8 mouse cellular contexts compared by ENCODE assay signal in genomic region chr8:70601271-70601649, GRCm38 (mm10). TPM values are rescaled to one million over a fixed set of nuclear protein-coding genes. Genes with fewer than 3 reads are reported as not detected.
DNase-seq lines count a peak whose midpoint lies in the region; ATAC-seq and TF ChIP-seq lines count a peak whose summit lies in the region.

No protein-coding gene starts in this region.

- TF ChIP-seq CTCF in stomach, postnatal 0 days (IDR thresholded peaks at IDR 0.05; ENCODE audit: low read depth): no peak

- peaks cover 32% of the 10 kb centered on the region for H3K36me3 ChIP-seq in embryonic facial prominence, embryonic 12.5 days
- peaks cover 31% of the 10 kb centered on the region for H3K36me3 ChIP-seq in heart, embryonic 14.5 days (ENCODE audit: control insufficient read depth, insufficient read depth, low read length)
- peaks cover 19% of the 10 kb centered on the region for H3K36me3 ChIP-seq in kidney, embryonic 16.5 days (ENCODE audit: insufficient read depth, low read length)
- peaks cover 55% of the 10 kb centered on the region for H3K36me3 ChIP-seq in liver, embryonic 13.5 days
- H3K36me3 ChIP-seq in stomach, postnatal 0 days (ENCODE audit: control insufficient read depth, insufficient read depth, low read length): no peaks in the 10 kb centered on the region; the same call in 1 of the 2 replicates

- H3K9ac ChIP-seq in embryonic facial prominence, embryonic 12.5 days: peak overlapping the region; percentile 24; the same call in 1 of the 2 replicates
- peak overlapping the region; percentile 34; the same call in 1 of the 2 replicates for H3K9ac ChIP-seq in heart, embryonic 14.5 days (ENCODE audit: low read length)
- peak overlapping the region; percentile 23; the same call in 1 of the 2 replicates for H3K9ac ChIP-seq in kidney, embryonic 16.5 days (replicated peaks; ENCODE audit: low read length)
- H3K9ac ChIP-seq in liver, embryonic 13.5 days: 0 out of 2 replicates have a peak overlapping the region, but pooled peaks have one; percentile 19
- H3K9ac ChIP-seq in stomach, postnatal 0 days (ENCODE audit: low read length): no peak overlapping the region

- no peaks in the 10 kb centered on the region for H3K27me3 ChIP-seq in embryonic facial prominence, embryonic 12.5 days
- no peaks in the 10 kb centered on the region for H3K27me3 ChIP-seq in heart, embryonic 14.5 days (ENCODE audit: control insufficient read depth, insufficient read depth, low read length)
- no peaks in the 10 kb centered on the region for H3K27me3 ChIP-seq in kidney, embryonic 16.5 days (ENCODE audit: insufficient read depth, low read length)
- H3K27me3 ChIP-seq in liver, embryonic 13.5 days: no peaks in the 10 kb centered on the region
- no peaks in the 10 kb centered on the region for H3K27me3 ChIP-seq in stomach, postnatal 0 days (ENCODE audit: control insufficient read depth, insufficient read depth, low read length)

- peak; percentile 90 for DNase-seq in CD4-positive, CD25-positive, alpha-beta regulatory T cell, adult 2 months (ENCODE audit: low read depth, low spot score)
- peak; percentile 95 for DNase-seq in adrenal gland, postnatal 25 days
- peak; percentile 78 for DNase-seq in liver, embryonic 13.5 days
- peak; percentile 84 for DNase-seq in stomach, postnatal 0 days (ENCODE audit: low spot score)

- 1% methylated on average over 26 of the region's 26 CpGs for WGBS in embryonic facial prominence, embryonic 12.5 days
- 2% methylated on average over 26 of the region's 26 CpGs for WGBS in heart, embryonic 14.5 days
- under 1% methylated on average over 26 of the region's 26 CpGs for WGBS in kidney, embryonic 16.5 days
- WGBS in liver, embryonic 13.5 days (ENCODE audit: insufficient replicate concordance): 1% methylated on average over 26 of the region's 26 CpGs
- 5% methylated on average over 23 of the region's 26 CpGs for WGBS in stomach, postnatal 0 days

- H3K27ac ChIP-seq in embryonic facial prominence, embryonic 12.5 days: peak overlapping the region; percentile 87
- peak overlapping the region in 1 of 2 experiments; percentile 69; a peak in 2 of 4 replicates for H3K27ac ChIP-seq in heart, embryonic 14.5 days (replicated peaks in 1 of 2; ENCODE audit: control insufficient read depth in 1 of 2, insufficient read depth in 1 of 2, low read depth in 2 of 2, low read length in 2 of 2)
- peak overlapping the region; percentile 84 for H3K27ac ChIP-seq in kidney, embryonic 16.5 days (ENCODE audit: low read length)
- H3K27ac ChIP-seq in liver, embryonic 13.5 days: peak overlapping the region; percentile 43; the same call in 1 of the 2 replicates
- no peak overlapping the region; the same call in 1 of the 2 replicates for H3K27ac ChIP-seq in stomach, postnatal 0 days (replicated peaks)

- H3K4me3 ChIP-seq in embryonic facial prominence, embryonic 12.5 days: peak overlapping the region; percentile 22; the same call in 1 of the 2 replicates
- peak overlapping the region in 1 of 2 experiments; percentile 16; a peak in 1 of 4 replicates for H3K4me3 ChIP-seq in heart, embryonic 14.5 days (ENCODE audit: control insufficient read depth in 1 of 2, insufficient read depth in 1 of 2, low read depth in 1 of 2, low read length in 2 of 2)
- peak overlapping the region; percentile 12; the same call in 1 of the 2 replicates for H3K4me3 ChIP-seq in kidney, embryonic 16.5 days (ENCODE audit: low read length)
- H3K4me3 ChIP-seq in liver, embryonic 13.5 days (replicated peaks): peak overlapping the region; percentile 7
- H3K4me3 ChIP-seq in stomach, postnatal 0 days (ENCODE audit: low read depth, low read length): no peak overlapping the region

- H3K4me2 ChIP-seq in embryonic facial prominence, embryonic 12.5 days (replicated peaks): peak overlapping the region; percentile 54
- peak overlapping the region; percentile 59 for H3K4me2 ChIP-seq in heart, embryonic 14.5 days (ENCODE audit: low read length)
- H3K4me2 ChIP-seq in kidney, embryonic 16.5 days (replicated peaks; ENCODE audit: low read depth, low read length): peak overlapping the region; percentile 48
- H3K4me2 ChIP-seq in liver, embryonic 13.5 days: peak overlapping the region; percentile 57
- peak overlapping the region; percentile 44 for H3K4me2 ChIP-seq in stomach, postnatal 0 days (replicated peaks; ENCODE audit: low read depth)

- peaks cover 59% of the 10 kb centered on the region for H3K4me1 ChIP-seq in embryonic facial prominence, embryonic 12.5 days
- H3K4me1 ChIP-seq in heart, embryonic 14.5 days (ENCODE audit: control insufficient read depth in 2 of 2, insufficient read depth in 2 of 2, low read length in 2 of 2): peaks cover 17 to 42% of the 10 kb centered on the region in 2 experiments
- peaks cover 60% of the 10 kb centered on the region for H3K4me1 ChIP-seq in kidney, embryonic 16.5 days (ENCODE audit: insufficient read depth, low read length)
- peaks cover 86% of the 10 kb centered on the region for H3K4me1 ChIP-seq in liver, embryonic 13.5 days (replicated peaks)
- H3K4me1 ChIP-seq in stomach, postnatal 0 days (replicated peaks; ENCODE audit: control insufficient read depth, insufficient read depth): peaks cover 8% of the 10 kb centered on the region

- ATAC-seq in embryonic facial prominence, embryonic 12.5 days (ENCODE audit: insufficient number of reproducible peaks, insufficient read depth, low FRiP score, low TSS enrichment): peak; percentile 37
- ATAC-seq in heart, embryonic 14.5 days (ENCODE audit: insufficient number of reproducible peaks, insufficient read depth, low FRiP score, low read depth): 0 out of 2 replicates have a peak, but pooled peaks have one; percentile 4
- peak; percentile 30 for ATAC-seq in kidney, embryonic 16.5 days (ENCODE audit: low FRiP score, low TSS enrichment)
- peak; percentile 70 for ATAC-seq in liver, embryonic 13.5 days (ENCODE audit: low read depth)
- ATAC-seq in monocyte, adult 5-6 weeks (replicated peaks; ENCODE audit: insufficient number of reproducible peaks, low FRiP score, low TSS enrichment, poor library complexity, severe bottlenecking): peak; percentile 41; the same call in 1 of the 2 replicates
- ATAC-seq in stomach, postnatal 0 days (ENCODE audit: low FRiP score, low TSS enrichment): peak; percentile 11; the same call in 1 of the 2 replicates

- H3K9me3 ChIP-seq in embryonic facial prominence, embryonic 12.5 days: no peaks in the 10 kb centered on the region
- no peaks in the 10 kb centered on the region for H3K9me3 ChIP-seq in heart, embryonic 14.5 days (ENCODE audit: control insufficient read depth, low read length)
- H3K9me3 ChIP-seq in kidney, embryonic 16.5 days (ENCODE audit: low read length): no peaks in the 10 kb centered on the region
- no peaks in the 10 kb centered on the region for H3K9me3 ChIP-seq in liver, embryonic 13.5 days (replicated peaks)
- H3K9me3 ChIP-seq in stomach, postnatal 0 days (ENCODE audit: control insufficient read depth, low read length): no peaks in the 10 kb centered on the region

- TF ChIP-seq EP300 in stomach, postnatal 0 days (optimal IDR thresholded peaks at IDR 0.05): no peak

RNA-seq across cellular contexts. Expression of gene Isyna1, which starts 7.1 kb away (rescaled TPM):
- 89.7 and 101 TPM in 2 replicates for total RNA-seq in adrenal gland, postnatal 25 days (2021)
- polyA plus RNA-seq in embryonic facial prominence, embryonic 12.5 days (2016; fragmentation: Nextera tagmentation; extraction: Ambion mirVana): 185 and 195 TPM in 2 replicates
- polyA plus RNA-seq in heart, embryonic 14.5 days (2014; fragmentation: Nextera tagmentation; extraction: Ambion mirVana): 59.5 and 69.8 TPM in 2 replicates
- 215 and 217 TPM in 2 replicates for polyA plus RNA-seq in kidney, embryonic 16.5 days (2015; fragmentation: Nextera tagmentation; extraction: Ambion mirVana)
- polyA plus RNA-seq in liver, embryonic 13.5 days (2015; fragmentation: Nextera tagmentation; extraction: Ambion mirVana): 82.8 and 84.9 TPM in 2 replicates
- 9.3 to 16.3 TPM (median 15.3 TPM) in 3 replicates for total RNA-seq in monocyte, adult 5-6 weeks (2017)
- 37.4 and 39.3 TPM in 2 replicates for polyA plus RNA-seq in stomach, postnatal 0 days (2015; fragmentation: Nextera tagmentation; extraction: Ambion mirVana)

RNA-seq across cellular contexts. Expression of gene Ssbp4, which starts 7.4 kb away (rescaled TPM):
- total RNA-seq in adrenal gland, postnatal 25 days (2021): 82.0 and 88.2 TPM in 2 replicates
- polyA plus RNA-seq in embryonic facial prominence, embryonic 12.5 days (2016; fragmentation: Nextera tagmentation; extraction: Ambion mirVana): 134 and 142 TPM in 2 replicates
- polyA plus RNA-seq in heart, embryonic 14.5 days (2014; fragmentation: Nextera tagmentation; extraction: Ambion mirVana): 83.7 and 85.8 TPM in 2 replicates
- 133 and 149 TPM in 2 replicates for polyA plus RNA-seq in kidney, embryonic 16.5 days (2015; fragmentation: Nextera tagmentation; extraction: Ambion mirVana)
- polyA plus RNA-seq in liver, embryonic 13.5 days (2015; fragmentation: Nextera tagmentation; extraction: Ambion mirVana): 54.2 and 62.4 TPM in 2 replicates
- total RNA-seq in monocyte, adult 5-6 weeks (2017): 83.1 to 151 TPM (median 94.1 TPM) in 3 replicates
- polyA plus RNA-seq in stomach, postnatal 0 days (2015; fragmentation: Nextera tagmentation; extraction: Ambion mirVana): 66.7 and 83.8 TPM in 2 replicates

RNA-seq across cellular contexts. Expression of gene Lrrc25, which starts 14.7 kb away (rescaled TPM):
- 1.0 and 2.2 TPM in 2 replicates for total RNA-seq in adrenal gland, postnatal 25 days (2021)
- 1.1 and 1.2 TPM in 2 replicates for polyA plus RNA-seq in embryonic facial prominence, embryonic 12.5 days (2016; fragmentation: Nextera tagmentation; extraction: Ambion mirVana)
- 1.3 and 3.2 TPM in 2 replicates for polyA plus RNA-seq in heart, embryonic 14.5 days (2014; fragmentation: Nextera tagmentation; extraction: Ambion mirVana)
- 1.8 and 1.9 TPM in 2 replicates for polyA plus RNA-seq in kidney, embryonic 16.5 days (2015; fragmentation: Nextera tagmentation; extraction: Ambion mirVana)
- 5.4 and 5.6 TPM in 2 replicates for polyA plus RNA-seq in liver, embryonic 13.5 days (2015; fragmentation: Nextera tagmentation; extraction: Ambion mirVana)
- total RNA-seq in monocyte, adult 5-6 weeks (2017): 28.5 to 42.6 TPM (median 42.2 TPM) in 3 replicates
- polyA plus RNA-seq in stomach, postnatal 0 days (2015; fragmentation: Nextera tagmentation; extraction: Ambion mirVana): 2.3 and 2.7 TPM in 2 replicates

RNA-seq across cellular contexts. Expression of gene Gdf15, which starts 31.0 kb away (rescaled TPM):
- total RNA-seq in adrenal gland, postnatal 25 days (2021): 2.2 and 5.7 TPM in 2 replicates
- not detected in 2 replicates for polyA plus RNA-seq in embryonic facial prominence, embryonic 12.5 days (2016; fragmentation: Nextera tagmentation; extraction: Ambion mirVana)
- polyA plus RNA-seq in heart, embryonic 14.5 days (2014; fragmentation: Nextera tagmentation; extraction: Ambion mirVana): 1.1 TPM in 2 replicates
- polyA plus RNA-seq in kidney, embryonic 16.5 days (2015; fragmentation: Nextera tagmentation; extraction: Ambion mirVana): 1.0 and 1.2 TPM in 2 replicates
- polyA plus RNA-seq in liver, embryonic 13.5 days (2015; fragmentation: Nextera tagmentation; extraction: Ambion mirVana): 3.9 and 4.1 TPM in 2 replicates
- total RNA-seq in monocyte, adult 5-6 weeks (2017): 0.19 to 3.8 TPM in 2 of 3 replicates, not detected in the other
- 0.30 and 0.33 TPM in 2 replicates for polyA plus RNA-seq in stomach, postnatal 0 days (2015; fragmentation: Nextera tagmentation; extraction: Ambion mirVana)

RNA-seq across cellular contexts. Expression of gene Pgpep1, which starts 58.9 kb away (rescaled TPM):
- 98.1 and 129 TPM in 2 replicates for total RNA-seq in adrenal gland, postnatal 25 days (2021)
- 59.5 and 70.4 TPM in 2 replicates for polyA plus RNA-seq in embryonic facial prominence, embryonic 12.5 days (2016; fragmentation: Nextera tagmentation; extraction: Ambion mirVana)
- 39.7 and 46.6 TPM in 2 replicates for polyA plus RNA-seq in heart, embryonic 14.5 days (2014; fragmentation: Nextera tagmentation; extraction: Ambion mirVana)
- 88.5 TPM in 2 replicates for polyA plus RNA-seq in kidney, embryonic 16.5 days (2015; fragmentation: Nextera tagmentation; extraction: Ambion mirVana)
- polyA plus RNA-seq in liver, embryonic 13.5 days (2015; fragmentation: Nextera tagmentation; extraction: Ambion mirVana): 17.9 and 19.5 TPM in 2 replicates
- 2.3 to 4.9 TPM (median 3.3 TPM) in 3 replicates for total RNA-seq in monocyte, adult 5-6 weeks (2017)
- 23.3 and 25.2 TPM in 2 replicates for polyA plus RNA-seq in stomach, postnatal 0 days (2015; fragmentation: Nextera tagmentation; extraction: Ambion mirVana)

Comparison
In these comparisons a context has a peak if more than half of its experiments do, and no peak if none do; other contexts are left out.
1. ATAC-seq: peak in every context shown above with its lines; median percentile 70 in liver, embryonic 13.5 days; 41 in monocyte, adult 5-6 weeks; 37 in embryonic facial prominence, embryonic 12.5 days; 30 in kidney, embryonic 16.5 days; 11 in stomach, postnatal 0 days; 4 in heart, embryonic 14.5 days.